Mouse (Mus musculus) induced T-regulatory cell, adult 2 months (primary cell): ENCODE measurements around the gene Uri1.

Experiments used
- DNase-seq: peaks from one replicate; pipeline ENCODE4 v3.0.0-alpha.2; 2012; ENCODE audit warnings: low read depth

Uri1 gene

DNA sequence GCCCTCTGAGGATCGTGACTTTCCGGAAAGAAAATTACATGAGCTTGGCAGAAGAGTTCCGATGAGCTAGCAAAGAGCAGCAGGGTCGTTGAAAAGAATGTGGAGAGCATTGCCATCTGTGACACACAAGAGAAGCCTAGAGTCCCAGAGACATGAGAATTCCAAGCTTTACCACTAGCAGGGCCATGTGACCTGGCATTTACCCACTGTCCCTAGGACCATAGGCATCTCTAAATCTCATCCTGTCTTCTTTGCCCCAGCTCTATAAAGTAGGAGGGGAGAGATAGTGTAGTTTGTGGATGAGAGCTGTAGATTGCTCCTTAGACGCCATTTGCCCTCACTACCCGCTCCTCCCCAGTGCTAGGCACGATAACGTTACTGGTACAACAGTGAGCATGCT lies at the start of gene Uri1:
Gene Uri1 (minus strand): TSS at position 101 of the 400 bp plus-strand sequence.
- no peak for DNase-seq

DNA sequence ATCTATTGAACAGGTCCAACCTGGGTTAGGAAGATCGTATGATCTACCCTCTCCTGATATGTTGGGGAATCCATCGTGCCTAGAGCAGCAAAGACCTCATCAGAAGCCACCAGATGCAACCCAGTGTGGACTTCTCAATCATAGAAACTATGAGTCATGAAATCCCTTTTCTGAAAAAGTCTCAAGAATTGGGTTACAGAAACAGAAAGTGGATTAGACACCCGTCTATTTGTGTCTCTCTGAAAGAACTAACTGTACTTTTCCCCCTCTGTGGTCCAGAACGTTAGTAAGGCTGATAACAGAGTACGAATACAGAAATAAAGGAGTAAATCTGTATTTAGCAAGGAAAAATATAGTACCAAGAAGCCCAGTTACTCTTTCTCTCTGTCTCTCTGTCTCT lies 47.7 kb upstream of the Uri1 start:
- DNase-seq = peak; percentile 41

DNA sequence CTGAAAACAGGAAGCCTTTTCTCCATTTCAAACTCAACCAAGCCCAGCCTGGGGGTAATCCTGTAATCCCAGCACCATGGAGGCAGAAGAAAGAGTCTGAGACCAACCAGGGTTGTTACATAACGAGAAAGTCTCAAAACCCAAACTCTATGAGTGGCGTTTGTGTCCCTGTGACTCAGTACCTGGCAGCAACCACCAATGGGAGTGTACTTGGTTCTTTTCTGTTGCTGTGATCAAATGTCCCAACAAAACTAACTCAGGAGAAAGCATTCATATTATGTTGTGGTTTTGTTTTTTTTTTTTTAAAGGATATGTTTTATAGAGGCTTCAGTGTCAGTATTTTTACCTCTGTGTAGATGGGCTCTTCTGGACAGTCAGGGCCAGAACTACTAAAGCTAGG lies 47.3 kb upstream of the Uri1 start:
- no peak for DNase-seq

DNA sequence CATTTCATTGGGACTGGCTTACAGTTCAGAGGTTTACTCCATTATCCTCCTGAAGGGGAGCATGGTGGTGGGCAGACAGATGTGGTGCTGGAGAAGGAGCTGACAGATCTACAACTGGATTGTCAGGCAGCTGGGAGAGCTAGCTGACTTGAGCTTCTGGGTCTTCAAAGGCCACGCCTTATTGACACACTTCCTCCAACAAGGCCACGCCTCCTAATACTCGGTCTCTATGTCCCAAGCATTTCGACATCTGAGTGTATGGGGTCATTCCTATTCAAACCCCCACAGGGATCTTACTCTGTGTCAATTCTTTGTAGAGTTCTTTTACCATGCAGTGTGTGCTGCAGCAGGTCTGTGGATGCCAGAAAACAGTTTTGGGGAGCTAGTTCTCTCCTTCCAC lies 41.1 kb upstream of the Uri1 start:
- no peak for DNase-seq

DNA sequence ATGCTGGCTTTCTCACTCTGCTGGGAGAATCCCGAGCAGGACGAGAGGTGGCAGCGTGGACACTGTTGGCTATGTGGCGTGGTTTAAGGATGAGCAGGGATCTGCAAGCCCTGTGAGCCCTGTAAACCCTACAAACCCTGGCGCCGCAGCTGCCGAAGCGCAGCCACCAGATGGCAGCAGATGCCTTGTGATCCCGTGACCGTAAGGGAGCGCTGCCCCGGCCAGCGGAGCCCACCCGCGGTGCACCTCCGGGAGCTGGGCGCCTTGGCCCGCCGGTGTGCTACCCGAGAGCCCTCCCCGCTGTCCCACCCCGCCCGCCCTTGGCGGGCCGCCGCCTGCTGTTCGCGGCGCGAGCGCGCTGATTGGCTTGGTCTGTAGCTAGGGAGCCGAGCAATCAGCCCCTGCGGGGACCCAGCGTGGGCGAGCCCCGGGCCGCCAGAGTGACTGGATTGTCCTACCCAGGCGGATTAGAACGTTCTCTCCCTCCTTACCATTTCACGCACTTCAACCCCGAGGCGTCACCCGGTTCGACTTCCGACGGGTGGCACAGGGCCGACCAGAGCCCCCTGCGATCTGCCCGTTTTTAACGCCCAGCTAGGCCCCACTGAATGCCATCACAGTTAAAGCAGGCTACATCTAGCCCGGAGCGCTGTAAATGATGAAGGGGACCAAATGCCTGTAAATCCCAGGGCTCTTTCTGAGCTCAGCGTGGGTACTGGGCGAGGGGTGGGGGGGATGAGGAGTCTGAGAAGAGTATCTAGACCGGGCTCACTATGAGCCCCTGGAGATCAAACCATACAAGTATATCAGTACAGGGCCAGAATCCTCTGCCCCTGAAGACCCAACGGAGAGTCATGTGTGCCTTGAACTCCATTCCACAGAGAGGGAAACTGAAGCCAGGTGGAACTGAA lies 38.0 kb upstream of the Uri1 start:
- DNase-seq = peak; percentile 89

DNA sequence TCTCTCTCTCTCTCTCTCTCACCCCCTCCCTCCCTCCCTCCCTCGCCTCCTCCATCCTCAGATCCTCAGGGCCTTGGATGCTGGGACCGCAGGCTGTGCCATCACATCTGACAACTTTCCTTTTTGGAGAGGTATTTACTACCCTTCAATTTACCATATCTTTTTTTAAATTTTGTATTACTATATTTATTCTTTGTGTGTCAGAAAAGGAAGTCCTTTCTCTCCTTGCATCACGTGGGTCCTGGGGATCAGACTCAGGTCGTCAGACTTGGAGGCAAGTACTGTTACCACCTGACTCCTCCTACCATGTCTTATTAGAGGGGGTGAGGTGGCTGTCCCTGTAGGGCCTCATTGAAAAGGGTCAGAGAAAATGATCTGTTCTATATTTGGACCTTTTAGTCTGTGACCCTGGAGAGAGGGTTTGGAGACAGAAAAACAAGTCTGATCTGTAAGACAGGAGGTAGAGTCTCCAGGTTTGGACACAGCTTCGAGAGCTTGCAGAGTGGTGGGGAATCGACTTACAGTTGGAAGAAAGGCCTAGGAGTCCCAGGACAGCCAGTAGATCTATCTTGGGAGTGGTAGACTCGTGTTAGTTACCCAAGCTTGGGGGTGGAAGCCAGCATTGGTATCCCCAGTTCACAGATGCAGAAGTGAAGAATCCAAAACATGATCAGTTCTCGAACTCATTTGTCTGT lies 36.4 kb upstream of the Uri1 start:
- DNase-seq = no peak

DNA sequence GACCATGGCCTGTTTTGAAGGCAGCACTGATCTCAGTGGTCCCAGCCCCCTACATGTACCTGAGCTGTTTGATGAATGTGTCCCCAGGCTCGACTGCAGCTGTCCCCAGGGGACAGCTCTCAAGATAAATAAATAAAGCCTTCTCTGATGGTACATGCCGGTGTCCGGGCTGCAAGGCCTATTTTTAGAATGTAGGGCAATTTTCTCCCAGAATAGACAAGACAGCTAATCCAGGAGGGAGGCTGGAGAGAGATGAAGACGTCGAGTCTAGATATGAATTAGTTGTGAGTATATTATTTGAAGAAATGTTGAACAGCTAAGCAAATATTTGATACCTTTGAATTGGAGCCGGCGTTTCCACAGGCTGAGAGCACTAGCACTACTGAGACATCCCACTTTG lies 35.7 kb upstream of the Uri1 start:
- DNase-seq = no peak

DNA sequence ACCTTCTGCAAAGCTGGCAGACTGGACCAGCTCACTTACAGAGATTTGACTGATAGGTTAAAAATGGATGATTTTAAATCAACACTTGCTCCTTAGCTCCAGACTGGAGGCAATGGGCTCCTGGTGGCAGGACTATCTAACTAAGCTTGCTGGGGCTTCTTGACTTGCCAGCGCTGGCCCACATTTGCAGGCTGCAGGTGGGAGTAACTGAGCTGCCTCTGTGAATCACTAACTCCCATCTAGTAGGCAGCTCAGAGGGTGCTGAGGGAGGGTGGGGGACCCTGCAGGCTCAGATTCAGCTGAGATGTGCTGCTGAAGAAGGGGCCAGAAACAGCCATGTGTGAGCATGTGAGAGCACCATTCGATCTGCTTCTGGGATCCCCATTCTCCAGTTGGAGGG lies 32.6 kb upstream of the Uri1 start:
- no peak for DNase-seq

DNA sequence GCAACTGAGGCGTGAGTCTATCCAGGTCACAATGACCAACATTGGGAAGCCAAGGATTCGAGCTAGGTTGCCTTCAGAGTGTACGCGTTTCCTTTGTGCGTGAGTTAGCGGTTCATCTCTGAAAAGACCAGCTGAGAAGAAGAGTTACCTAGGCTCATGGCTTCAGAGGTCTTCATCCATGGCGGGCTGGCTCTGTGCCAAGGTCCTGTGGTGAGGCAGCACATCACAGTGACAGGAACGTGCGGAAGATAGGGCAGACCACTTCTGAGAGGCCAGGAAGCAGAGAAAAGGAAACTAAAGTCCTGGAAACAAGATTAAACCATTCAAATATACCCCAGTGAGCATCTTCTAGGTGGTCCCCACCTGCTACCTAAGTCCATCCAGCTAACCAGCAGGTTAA lies 30.9 kb upstream of the Uri1 start:
- no peak for DNase-seq

DNA sequence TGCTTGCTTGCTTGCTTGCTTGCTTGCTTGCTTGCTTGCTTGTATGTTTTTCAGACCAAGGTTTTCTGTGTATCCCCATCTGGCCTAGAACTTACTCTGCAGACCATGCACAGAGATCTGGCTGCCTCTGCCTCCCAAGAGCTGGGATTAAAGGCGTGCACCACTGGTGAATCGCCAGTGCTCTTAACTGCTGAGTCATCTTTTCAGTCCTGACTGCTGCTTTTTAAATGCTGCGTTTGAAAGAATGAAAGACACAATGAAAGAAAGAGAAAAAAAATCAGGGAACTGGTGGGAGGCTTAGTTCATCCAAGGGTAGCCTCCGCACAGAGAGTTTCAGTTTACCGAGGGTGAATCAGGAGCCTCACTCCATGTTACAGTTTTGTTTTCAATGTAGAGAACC lies 23.9 kb upstream of the Uri1 start:
- no peak for DNase-seq

DNA sequence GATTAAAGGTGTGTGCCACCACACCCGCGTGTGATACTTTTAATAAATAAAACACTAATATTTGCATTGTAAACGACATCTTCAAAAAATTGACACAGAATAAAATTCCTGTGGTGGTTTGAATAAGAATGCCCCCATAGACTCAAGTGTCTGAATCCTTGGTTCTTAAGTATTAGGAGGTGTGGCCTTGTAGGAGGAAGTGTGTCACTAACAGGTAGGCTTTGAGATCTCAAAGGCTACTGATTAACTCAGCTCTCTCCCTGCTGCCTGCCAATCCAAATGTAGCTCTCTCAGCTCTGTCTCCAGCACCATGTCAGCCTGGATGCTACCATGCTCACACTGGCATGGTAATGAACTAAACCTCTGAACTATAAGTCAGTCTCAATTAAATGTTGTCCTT lies 17.9 kb upstream of the Uri1 start:
- DNase-seq = no peak

DNA sequence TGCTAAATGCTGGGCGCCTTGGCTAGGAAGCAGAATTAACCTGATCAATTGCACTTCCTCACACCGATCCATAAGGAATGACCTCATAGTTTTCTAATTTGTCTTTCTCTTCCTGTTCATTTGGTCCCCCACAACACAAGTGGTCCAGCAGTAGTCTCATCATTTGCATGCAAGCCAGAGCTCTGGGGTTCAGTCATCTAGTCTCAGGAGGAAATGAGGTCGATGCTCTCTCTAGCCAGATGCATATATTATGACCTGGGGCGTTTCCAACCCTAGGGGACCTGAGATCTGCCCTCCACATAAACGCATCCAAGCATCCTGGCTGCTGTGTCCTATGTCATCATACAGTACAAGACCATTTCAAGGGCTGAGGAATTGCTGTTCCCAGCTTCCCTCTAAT lies 14.2 kb upstream of the Uri1 start:
- DNase-seq = no peak

DNA sequence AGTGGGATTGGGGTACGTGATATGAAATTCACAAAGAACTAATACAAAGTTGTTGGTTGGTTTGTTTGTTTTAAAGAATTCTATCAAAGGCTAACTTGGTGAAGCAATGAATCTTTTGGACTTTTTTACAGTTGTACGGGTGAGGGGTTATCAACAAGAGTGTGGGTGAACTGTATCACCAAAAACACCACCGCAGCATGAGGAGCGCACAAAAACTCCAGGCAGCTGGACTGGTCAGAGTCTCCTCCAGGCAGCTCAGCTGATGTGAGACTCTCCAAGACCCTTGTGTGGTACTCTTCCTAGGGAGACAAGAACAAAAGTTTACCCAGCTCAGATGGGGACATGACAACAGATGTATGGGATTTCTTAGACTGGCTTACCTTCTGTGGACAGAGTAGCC lies 7.8 kb upstream of the Uri1 start:
- no peak for DNase-seq

DNA sequence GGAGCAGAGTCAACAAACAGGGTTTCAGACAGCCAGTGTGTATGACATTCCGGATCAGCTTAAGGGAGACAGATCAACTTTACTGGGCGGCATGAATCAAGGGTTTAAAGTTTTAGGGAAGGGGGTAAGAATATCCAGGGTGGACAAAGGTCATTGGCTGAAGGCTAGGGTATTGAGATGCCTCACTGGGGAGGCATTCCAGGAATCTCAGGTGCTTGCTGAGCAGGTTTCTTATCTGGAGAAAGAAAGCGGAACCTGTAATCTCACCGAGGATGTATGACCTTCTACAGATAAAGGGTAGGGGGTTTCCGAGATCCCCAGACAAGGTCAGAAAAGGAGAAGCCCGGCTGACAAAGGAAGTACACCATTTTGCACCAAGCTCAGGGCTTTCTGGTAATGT lies 7.3 kb upstream of the Uri1 start:
- peak; percentile 11 for DNase-seq

DNA sequence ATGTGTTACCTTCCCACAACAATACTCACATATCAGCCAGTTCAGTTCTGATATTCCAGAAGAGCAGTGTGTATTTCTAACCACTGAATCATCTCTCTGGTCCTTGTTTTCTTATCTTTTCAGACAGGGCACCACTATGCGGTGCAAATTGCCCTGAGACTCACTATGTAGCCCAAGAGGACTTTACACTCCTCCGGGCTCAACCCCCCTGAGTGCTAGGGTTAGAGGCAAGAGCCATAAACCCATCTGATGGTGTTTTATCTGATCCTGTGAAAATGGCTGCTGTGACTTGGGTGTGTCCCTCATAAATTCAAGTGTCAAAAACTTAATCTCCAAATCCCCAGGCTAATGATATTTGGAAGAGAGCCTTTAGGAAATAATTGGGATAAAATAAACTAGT lies 6.6 kb upstream of the Uri1 start:
- DNase-seq = no peak

DNA sequence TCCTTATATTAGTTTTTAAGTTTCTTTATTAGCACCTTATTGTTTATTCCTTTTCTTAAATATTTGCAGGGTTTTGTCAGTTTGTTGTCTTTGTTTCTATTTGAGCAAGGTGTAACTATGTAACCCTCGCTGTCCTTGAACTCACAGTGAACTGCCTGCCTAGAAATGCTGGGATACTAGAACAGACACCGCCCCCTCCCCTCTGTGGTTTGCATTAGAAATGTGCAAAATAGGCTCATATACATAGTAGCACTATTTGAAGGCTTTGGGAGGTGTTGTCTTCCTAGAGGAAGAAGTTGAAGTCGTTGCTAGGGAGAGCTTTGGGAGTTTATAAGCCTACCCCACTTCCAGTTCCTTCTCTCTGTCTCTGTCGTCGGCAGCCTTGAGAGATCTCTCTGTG lies 5.7 kb upstream of the Uri1 start:
- no peak for DNase-seq

DNA sequence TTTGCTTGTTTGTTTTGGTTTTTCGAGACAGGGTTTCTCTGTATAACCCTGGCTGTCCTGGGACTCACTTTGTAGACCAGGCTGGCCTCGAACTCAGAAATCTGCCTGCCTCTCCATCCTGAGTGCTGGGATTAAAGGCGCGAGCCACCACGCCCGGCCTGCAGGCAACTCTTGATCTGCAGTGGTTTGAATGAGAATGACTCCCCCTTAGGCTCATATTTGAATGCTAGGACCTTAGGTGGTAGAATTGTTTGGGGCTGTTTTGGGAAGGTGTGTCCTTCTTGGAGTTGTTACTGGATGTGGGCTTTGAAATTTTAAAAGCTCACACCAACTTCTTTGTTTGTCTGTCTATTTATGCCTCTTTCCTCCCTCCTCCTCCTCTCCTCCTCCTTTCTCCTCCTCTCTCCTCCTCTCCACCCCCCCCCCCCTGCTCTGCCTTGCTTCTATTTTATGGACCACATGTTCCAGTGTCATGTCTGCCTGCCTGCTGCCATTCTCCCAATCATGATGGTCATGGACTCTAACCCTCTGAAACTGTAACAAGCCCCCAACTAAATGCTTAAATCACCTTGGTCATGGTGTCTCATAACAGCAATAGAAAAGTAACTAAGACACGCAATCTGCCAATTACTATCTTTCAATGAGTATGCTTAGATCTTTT lies 4.7 kb upstream of the Uri1 start:
- DNase-seq = no peak

DNA sequence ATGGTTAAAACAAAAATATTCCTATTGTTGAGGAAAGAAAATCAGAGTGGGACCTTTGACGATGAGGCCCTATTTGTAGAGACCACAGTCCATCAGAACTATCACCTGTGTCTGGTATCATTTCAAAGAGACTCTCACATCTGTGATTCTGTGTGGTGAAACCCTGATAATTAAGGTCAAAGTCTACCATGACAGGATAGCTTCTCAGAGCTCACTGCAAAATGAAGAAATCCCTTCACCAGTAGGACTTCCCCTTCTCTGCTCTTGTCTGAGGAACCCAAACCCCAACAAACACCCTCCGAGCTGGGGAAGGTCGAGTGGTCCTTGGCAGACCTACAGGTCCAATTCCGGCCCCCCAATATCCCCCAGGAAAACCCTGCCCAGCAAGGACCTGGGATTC lies 1.5 kb upstream of the Uri1 start:
- DNase-seq = no peak

DNA sequence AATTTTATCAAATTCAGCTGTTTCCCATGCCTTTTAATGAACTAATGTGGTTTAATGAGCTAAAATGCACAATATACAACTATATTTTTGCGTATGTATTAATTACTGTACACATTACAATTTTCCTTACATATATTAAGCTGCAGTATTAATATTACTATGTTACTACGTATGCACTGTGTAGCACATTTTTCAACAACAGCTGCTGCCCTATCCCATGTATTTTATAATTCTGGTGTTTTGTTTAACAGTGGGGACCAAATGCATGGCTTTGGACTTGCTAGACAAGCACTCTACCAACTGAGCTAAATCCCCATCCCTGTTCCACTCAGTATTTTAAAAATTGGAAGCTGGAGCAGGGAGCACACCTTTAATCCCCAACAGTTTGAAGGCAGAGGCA lies 3.6 kb downstream of the Uri1 start:
- no peak for DNase-seq

DNA sequence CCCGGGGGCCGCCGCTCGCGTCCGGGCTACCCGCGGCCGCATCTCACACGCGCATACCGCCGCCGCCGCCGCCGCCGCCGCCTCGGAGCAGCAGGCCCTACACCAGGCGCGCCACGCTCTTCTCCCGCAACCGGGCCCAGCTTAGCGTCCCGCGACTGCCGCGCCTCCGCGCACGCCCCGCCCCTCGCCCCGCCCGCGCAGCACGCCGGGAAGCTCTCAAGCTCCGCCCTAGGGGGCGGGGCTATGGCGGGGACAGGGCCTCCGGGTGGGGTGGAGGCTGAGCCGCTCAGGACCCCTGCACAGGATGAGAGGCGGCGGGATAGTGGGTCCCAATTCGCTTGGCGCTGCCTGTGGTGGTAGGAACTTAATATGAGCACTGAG lies 4.0 kb downstream of the Uri1 start:
- DNase-seq = peak; percentile 95

DNA sequence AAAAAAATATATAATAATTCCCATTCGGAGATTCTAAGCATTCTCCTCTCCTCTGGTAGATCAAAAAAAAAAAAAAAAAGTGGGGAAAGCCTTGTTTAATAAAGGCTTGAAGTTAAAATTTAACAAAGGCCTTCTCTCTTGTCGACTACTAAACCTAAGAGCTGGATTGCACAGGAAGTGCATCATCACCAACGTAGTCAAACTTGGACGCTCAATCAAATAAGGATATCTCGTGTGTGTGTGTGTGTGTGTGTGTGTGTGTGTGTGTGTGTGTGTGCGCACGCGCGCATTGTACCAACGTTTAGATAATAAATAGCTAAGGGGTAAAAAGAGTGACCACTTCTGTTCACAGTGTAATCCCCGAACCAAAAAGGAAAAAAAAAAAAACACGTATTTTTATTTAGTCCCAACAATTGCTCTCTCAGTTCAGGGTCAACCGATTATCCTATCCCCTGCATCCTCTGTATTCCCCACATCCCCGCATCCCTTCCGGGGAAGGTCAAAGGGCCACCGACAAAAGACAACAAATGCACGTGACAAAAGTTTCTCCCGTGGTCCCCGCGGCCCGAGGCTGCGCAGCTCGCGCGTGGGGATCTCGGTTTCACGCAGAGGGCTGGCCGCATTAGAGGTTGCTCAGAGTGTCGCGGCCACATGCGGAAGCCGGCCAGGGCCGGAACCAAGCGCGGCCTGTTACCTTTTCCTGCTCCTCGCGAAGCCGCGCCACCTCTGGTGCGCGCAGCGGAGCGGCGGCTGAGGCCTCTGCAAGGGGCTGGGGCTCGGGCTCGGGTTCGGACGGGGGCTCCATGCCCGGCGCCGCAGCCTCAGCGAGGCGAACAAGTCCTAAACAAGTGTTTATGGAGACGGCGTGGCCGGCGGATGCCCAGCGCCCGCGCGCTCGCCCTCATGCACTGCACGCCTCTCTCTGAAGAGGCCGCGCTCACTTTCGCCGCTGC lies 4.7 kb downstream of the Uri1 start:
- peak; percentile 88 for DNase-seq

DNA sequence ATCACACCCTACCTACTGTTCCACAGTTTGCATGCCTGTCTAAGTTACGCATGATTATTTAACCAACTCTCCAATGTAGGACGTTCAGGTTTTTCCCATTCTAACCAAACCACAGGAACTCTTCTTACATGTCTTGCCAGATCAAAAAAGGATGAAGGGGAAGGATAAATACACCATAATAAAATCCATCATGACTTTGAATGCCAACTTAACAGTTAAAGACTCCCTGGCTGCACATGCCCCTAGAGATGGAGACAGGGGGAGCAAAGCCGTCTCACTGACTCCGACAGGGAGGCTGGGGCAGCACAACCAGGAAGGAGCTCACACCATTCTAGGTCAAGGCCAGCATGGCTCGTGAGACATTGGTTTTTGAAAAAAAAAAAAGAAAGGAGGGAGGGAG lies 8.0 kb downstream of the Uri1 start:
- no peak for DNase-seq
